30 mouse cellular contexts compared by ENCODE assay signal in the genomic region with DNA sequence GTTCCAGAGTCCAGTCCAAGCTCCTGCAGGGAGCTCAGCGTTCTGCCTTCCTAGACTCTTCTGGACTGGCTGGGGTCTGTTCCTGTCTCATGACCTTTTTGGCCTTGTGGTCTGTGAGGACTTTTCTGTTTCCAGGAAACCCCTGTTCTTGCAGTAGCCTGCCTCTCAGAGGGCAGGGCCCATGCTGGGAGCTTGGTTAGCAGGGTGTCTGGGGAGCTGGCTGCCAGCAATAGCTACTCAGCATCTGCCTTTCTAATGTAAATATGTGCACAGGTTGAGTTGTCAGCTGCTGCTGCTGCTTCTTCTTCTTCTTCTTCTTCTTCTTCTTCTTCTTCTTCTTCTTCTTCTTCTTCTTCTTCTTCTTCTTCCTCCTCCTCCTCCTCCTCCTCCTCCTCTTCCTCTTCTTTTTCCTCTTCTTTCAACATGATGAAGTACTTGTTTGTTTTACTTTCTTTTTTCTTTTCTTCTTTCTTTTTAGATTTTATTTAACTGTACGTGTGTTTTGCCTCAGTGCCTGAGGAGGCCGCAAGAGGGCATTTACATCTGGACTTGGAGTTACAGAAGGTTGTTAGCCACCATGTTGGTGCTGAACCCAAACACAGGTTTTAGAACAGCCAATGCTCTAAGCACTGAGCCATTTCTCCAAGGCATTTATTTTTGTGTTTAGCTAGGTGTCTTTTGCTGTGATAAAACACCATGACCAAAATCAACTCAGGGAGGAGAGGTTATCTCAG. TPM values are rescaled to one million over a fixed set of nuclear protein-coding genes. Genes with fewer than 3 reads are reported as not detected.
DNase-seq lines count a peak whose midpoint lies in the region; ATAC-seq and TF ChIP-seq lines count a peak whose summit lies in the region.
"Had no signal": no experiment of that assay in that cellular context is flagged by ENCODE, and none has a peak within 500 bp of the region (broad histone marks: within the 10 kb centered on the region; RNA-seq: fewer than 3 reads in every experiment).

No protein-coding gene starts in this region.

- TF ChIP-seq CTCF in kidney, postnatal 0 days (IDR thresholded peaks at IDR 0.05; ENCODE audit: low read depth): 0 out of 2 replicates have a peak, but pooled peaks have one; percentile 9
- TF ChIP-seq CTCF in midbrain, postnatal 0 days (IDR thresholded peaks at IDR 0.05): 0 out of 2 replicates have a peak, but pooled peaks have one; percentile 4

- H3K27ac ChIP-seq in kidney, postnatal 0 days: no peak overlapping the region
- no peak overlapping the region for H3K27ac ChIP-seq in midbrain, postnatal 0 days (ENCODE audit: low read depth, low read length)
- H3K27ac ChIP-seq in midbrain, embryonic 14.5 days (replicated peaks; ENCODE audit: low read depth, low read length): no peak overlapping the region
- H3K27ac ChIP-seq: embryonic facial prominence, embryonic 10.5 days; embryonic facial prominence, embryonic 15.5 days; forebrain, embryonic 12.5 days; hindbrain, embryonic 12.5 days; hindbrain, postnatal 0 days; intestine, embryonic 15.5 days; limb, embryonic 10.5 days; limb, embryonic 15.5 days; liver, embryonic 13.5 days; midbrain, embryonic 13.5 days; neural tube, embryonic 15.5 days; stomach, embryonic 15.5 days had no signal

- DNase-seq in kidney, postnatal 0 days (ENCODE audit: low spot score): no peak
- DNase-seq in kidney, postnatal 14 days: no peak
- DNase-seq in midbrain, postnatal 0 days (ENCODE audit: low spot score): no peak
- no peak for DNase-seq in midbrain, embryonic 14.5 days
- DNase-seq in ZHBTc4 (ENCODE audit: low read depth, low spot score): peak; percentile 93
- DNase-seq in cerebellum, postnatal 25 days: no peak
- no peak for DNase-seq in left cerebral cortex, postnatal 10 days (ENCODE audit: extremely low spot score in 1 of 2, low spot score in 2 of 2)
- DNase-seq: adrenal gland, postnatal 36 days; cerebellum, adult 18-20 months; cerebellum, postnatal 10 days; forebrain, postnatal 0 days; kidney, adult 9 months; kidney, postnatal 25 days; liver, embryonic 13.5 days; lung, adult 18-20 months; retina, postnatal 1 day; right cerebral cortex, postnatal 14 days; thymus, postnatal 14 days had no signal

- no peak overlapping the region for H3K4me2 ChIP-seq in kidney, postnatal 0 days (ENCODE audit: low read length)
- no peak overlapping the region for H3K4me2 ChIP-seq in midbrain, postnatal 0 days (ENCODE audit: low read depth, low read length, poor library complexity, severe bottlenecking)
- no peak overlapping the region for H3K4me2 ChIP-seq in midbrain, embryonic 14.5 days (ENCODE audit: low read length)
- H3K4me2 ChIP-seq: embryonic facial prominence, embryonic 15.5 days; forebrain, embryonic 12.5 days; hindbrain, embryonic 12.5 days; intestine, embryonic 15.5 days; limb, embryonic 15.5 days; liver, embryonic 13.5 days; midbrain, embryonic 13.5 days; neural tube, embryonic 15.5 days; stomach, embryonic 15.5 days had no signal

- H3K9ac ChIP-seq in kidney, postnatal 0 days (ENCODE audit: low read depth, low read length): no peak overlapping the region
- H3K9ac ChIP-seq in midbrain, postnatal 0 days (replicated peaks; ENCODE audit: low read length, poor library complexity, severe bottlenecking): no peak overlapping the region
- H3K9ac ChIP-seq in midbrain, embryonic 14.5 days (replicated peaks; ENCODE audit: low read length): no peak overlapping the region
- H3K9ac ChIP-seq: embryonic facial prominence, embryonic 15.5 days; forebrain, embryonic 12.5 days; forebrain, postnatal 0 days; hindbrain, embryonic 12.5 days; intestine, embryonic 15.5 days; limb, embryonic 15.5 days; liver, embryonic 13.5 days; midbrain, embryonic 13.5 days; neural tube, embryonic 15.5 days; stomach, embryonic 15.5 days had no signal

- 49% methylated on average over 3 of the region's 3 CpGs for WGBS in kidney, postnatal 0 days
- WGBS in midbrain, postnatal 0 days: 37% methylated on average over 3 of the region's 3 CpGs
- WGBS in midbrain, embryonic 14.5 days: 54% methylated on average over 3 of the region's 3 CpGs

- H3K27me3 ChIP-seq in kidney, postnatal 0 days (ENCODE audit: insufficient read depth, low read length): no peaks in the 10 kb centered on the region
- no peaks in the 10 kb centered on the region for H3K27me3 ChIP-seq in midbrain, postnatal 0 days (ENCODE audit: insufficient read depth, low read length)
- no peaks in the 10 kb centered on the region for H3K27me3 ChIP-seq in midbrain, embryonic 14.5 days (ENCODE audit: control insufficient read depth, insufficient read depth, low read length)
- H3K27me3 ChIP-seq: embryonic facial prominence, embryonic 15.5 days; forebrain, embryonic 12.5 days; hindbrain, embryonic 12.5 days; intestine, embryonic 15.5 days; limb, embryonic 15.5 days; liver, embryonic 13.5 days; midbrain, embryonic 13.5 days; neural tube, embryonic 15.5 days; stomach, embryonic 15.5 days had no signal

- no peaks in the 10 kb centered on the region for H3K4me1 ChIP-seq in kidney, postnatal 0 days (replicated peaks; ENCODE audit: insufficient read depth, low read length)
- H3K4me1 ChIP-seq in midbrain, postnatal 0 days (ENCODE audit: insufficient read depth, low read length): no peaks in the 10 kb centered on the region
- H3K4me1 ChIP-seq in midbrain, embryonic 14.5 days (ENCODE audit: control insufficient read depth, insufficient read depth, low read length): no peaks in the 10 kb centered on the region
- H3K4me1 ChIP-seq: forebrain, embryonic 12.5 days; hindbrain, embryonic 12.5 days; limb, embryonic 10.5 days; limb, embryonic 15.5 days; midbrain, embryonic 13.5 days; neural tube, embryonic 15.5 days; stomach, embryonic 15.5 days had no signal

- intact Hi-C loops in left cerebral cortex, postnatal 10 days (cut with DNase I): no loop called here

- H3K9me3 ChIP-seq in kidney, postnatal 0 days (replicated peaks; ENCODE audit: low read length): no peaks in the 10 kb centered on the region
- no peaks in the 10 kb centered on the region for H3K9me3 ChIP-seq in midbrain, postnatal 0 days (ENCODE audit: low read length)
- H3K9me3 ChIP-seq in midbrain, embryonic 14.5 days (ENCODE audit: control insufficient read depth, low read length): no peaks in the 10 kb centered on the region
- H3K9me3 ChIP-seq: embryonic facial prominence, embryonic 10.5 days; embryonic facial prominence, embryonic 15.5 days; forebrain, embryonic 12.5 days; hindbrain, embryonic 12.5 days; intestine, embryonic 15.5 days; limb, embryonic 10.5 days; limb, embryonic 15.5 days; liver, embryonic 13.5 days; midbrain, embryonic 13.5 days; neural tube, embryonic 15.5 days; stomach, embryonic 15.5 days had no signal

- ATAC-seq in kidney, postnatal 0 days (replicated peaks; ENCODE audit: low FRiP score, low read depth): no peak
- no peak for ATAC-seq in midbrain, postnatal 0 days (ENCODE audit: low FRiP score)
- no peak for ATAC-seq in midbrain, embryonic 14.5 days (ENCODE audit: low FRiP score, low TSS enrichment)
- ATAC-seq: forebrain, postnatal 0 days; hindbrain, postnatal 0 days; intestine, embryonic 15.5 days; midbrain, embryonic 13.5 days had no signal

- no peaks in the 10 kb centered on the region for H3K36me3 ChIP-seq in kidney, postnatal 0 days (ENCODE audit: insufficient read depth, low read length)
- no peaks in the 10 kb centered on the region for H3K36me3 ChIP-seq in midbrain, postnatal 0 days (ENCODE audit: insufficient read depth, low read length)
- no peaks in the 10 kb centered on the region for H3K36me3 ChIP-seq in midbrain, embryonic 14.5 days (ENCODE audit: control insufficient read depth, insufficient read depth, low read length)
- H3K36me3 ChIP-seq: embryonic facial prominence, embryonic 10.5 days; embryonic facial prominence, embryonic 15.5 days; forebrain, embryonic 12.5 days; G1E; hindbrain, embryonic 12.5 days; intestine, embryonic 15.5 days; limb, embryonic 10.5 days; limb, embryonic 15.5 days; liver, embryonic 13.5 days; midbrain, embryonic 13.5 days; neural tube, embryonic 15.5 days; stomach, embryonic 15.5 days had no signal

- no peak overlapping the region for H3K4me3 ChIP-seq in kidney, postnatal 0 days (replicated peaks; ENCODE audit: low read depth, low read length)
- H3K4me3 ChIP-seq in midbrain, postnatal 0 days (ENCODE audit: low read depth, low read length): no peak overlapping the region
- no peak overlapping the region for H3K4me3 ChIP-seq in midbrain, embryonic 14.5 days (replicated peaks; ENCODE audit: low read depth, low read length)
- H3K4me3 ChIP-seq: embryonic facial prominence, embryonic 10.5 days; embryonic facial prominence, embryonic 15.5 days; forebrain, embryonic 12.5 days; hindbrain, embryonic 12.5 days; intestine, embryonic 15.5 days; limb, embryonic 10.5 days; limb, embryonic 15.5 days; liver, embryonic 13.5 days; midbrain, embryonic 13.5 days; neural tube, embryonic 15.5 days; stomach, embryonic 15.5 days had no signal

RNA-seq across cellular contexts. Expression of gene Cd9, which starts 10.2 kb away (rescaled TPM):
- 271 and 278 TPM in 2 replicates for polyA plus RNA-seq in kidney, postnatal 0 days (2015; fragmentation: Nextera tagmentation; extraction: Ambion mirVana)
- 40.3 and 49.1 TPM in 2 replicates for total RNA-seq in midbrain, postnatal 0 days (2014; rRNA removed)
- polyA plus RNA-seq in midbrain, postnatal 0 days (2015; fragmentation: Nextera tagmentation; extraction: Ambion mirVana): 105 and 118 TPM in 2 replicates
- 59.8 and 66.5 TPM in 2 replicates for polyA plus RNA-seq in midbrain, embryonic 14.5 days (2014; fragmentation: Nextera tagmentation; extraction: Ambion mirVana)
- total RNA-seq in left cerebral cortex, postnatal 10 days (2021): 10 to 100 TPM; 56.6 to 57.5 TPM
- total RNA-seq: G1E had no signal
- polyA plus RNA-seq: G1E had no signal

RNA-seq across cellular contexts. Expression of gene Vwf, which starts 41.8 kb away (rescaled TPM):
- polyA plus RNA-seq in kidney, postnatal 0 days (2015; fragmentation: Nextera tagmentation; extraction: Ambion mirVana): 4.5 and 5.1 TPM in 2 replicates
- total RNA-seq in midbrain, postnatal 0 days (2014; rRNA removed): 36.2 and 36.7 TPM in 2 replicates
- 15.8 and 16.6 TPM in 2 replicates for polyA plus RNA-seq in midbrain, postnatal 0 days (2015; fragmentation: Nextera tagmentation; extraction: Ambion mirVana)
- polyA plus RNA-seq in midbrain, embryonic 14.5 days (2014; fragmentation: Nextera tagmentation; extraction: Ambion mirVana): 3.9 and 10.0 TPM in 2 replicates
- 10 to 100 TPM; 23.4 to 28.2 TPM for total RNA-seq in left cerebral cortex, postnatal 10 days (2021)
